Mouse (Mus musculus) cerebellum, adult 2 months (tissue): ENCODE results near the gene Ranbp3.

ENCODE experiments used
- CTCF ChIP-seq: fragments of 200-500 bp; IDR thresholded peaks from 2 replicates; pipeline ENCODE4 v1.5.1; 2011; ENCODE audit warnings: low read depth, mild to moderate bottlenecking, control low read depth, low read length, moderate library complexity, borderline replicate concordance; ENCODE audit not compliant: insufficient read depth
- POLR2A ChIP-seq: fragments of 200-500 bp; IDR thresholded peaks from 2 replicates; pipeline ENCODE4 v1.6.1; 2011; ENCODE audit warnings: low read length, control low read depth, borderline replicate concordance; ENCODE audit not compliant: insufficient read depth

GRCm38 (mm10) chr17:56651801-56652200 is 21.3 kb upstream of the Ranbp3 start:
- TF ChIP-seq CTCF (no peak), POLR2A (no peak)
